Mouse (Mus musculus) megakaryocyte, embryonic 14.5 days (primary cell): ENCODE data around the gene Mtrex.

ENCODE experiments used
- FLI1 ChIP-seq: IDR thresholded peaks from 2 replicates; pipeline ENCODE4 v1.6.1; 2012; ENCODE audit warnings: low read length, inconsistent platforms, mixed read lengths
- GATA1 ChIP-seq: IDR thresholded peaks from 3 replicates; pipeline ENCODE4 v1.6.1; 2012; ENCODE audit warnings: mixed read lengths, low read length, inconsistent platforms, borderline replicate concordance

DNA sequence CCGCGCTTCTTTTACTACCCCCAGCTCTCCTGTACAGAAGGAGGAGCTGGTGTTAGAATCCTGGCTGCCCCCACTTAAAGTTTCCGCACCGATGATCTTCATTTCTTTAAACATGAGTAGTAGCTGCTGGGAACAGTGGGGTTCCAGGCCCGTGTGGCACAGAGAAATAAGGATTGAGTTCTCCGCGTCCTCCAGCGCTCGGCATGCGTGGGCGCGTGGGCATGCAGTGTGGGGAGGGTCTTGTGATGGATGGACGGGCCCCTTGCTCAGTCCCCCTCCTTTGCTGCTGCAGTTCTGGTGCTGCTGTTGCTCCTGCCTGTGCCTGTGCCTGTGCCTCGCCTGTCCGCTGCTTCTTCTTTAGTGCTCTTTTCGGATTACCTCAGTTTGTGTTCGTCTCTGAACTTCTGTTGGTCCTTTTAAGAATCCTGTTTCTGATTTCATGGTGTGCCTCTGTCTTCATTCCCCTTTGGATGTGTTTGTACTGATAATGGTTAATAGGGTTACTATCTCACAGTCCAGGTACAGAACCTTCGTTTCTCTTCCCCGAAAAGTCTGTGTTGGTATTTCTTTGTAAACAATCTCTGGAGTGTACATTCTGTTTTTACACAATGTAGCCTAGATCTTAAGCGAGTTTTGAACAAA, 93.8 kb downstream of the Mtrex start:
- no peak for TF ChIP-seq FLI1
- no peak for TF ChIP-seq GATA1
